17 mouse cellular contexts compared by ENCODE assay signal in the genomic region with DNA sequence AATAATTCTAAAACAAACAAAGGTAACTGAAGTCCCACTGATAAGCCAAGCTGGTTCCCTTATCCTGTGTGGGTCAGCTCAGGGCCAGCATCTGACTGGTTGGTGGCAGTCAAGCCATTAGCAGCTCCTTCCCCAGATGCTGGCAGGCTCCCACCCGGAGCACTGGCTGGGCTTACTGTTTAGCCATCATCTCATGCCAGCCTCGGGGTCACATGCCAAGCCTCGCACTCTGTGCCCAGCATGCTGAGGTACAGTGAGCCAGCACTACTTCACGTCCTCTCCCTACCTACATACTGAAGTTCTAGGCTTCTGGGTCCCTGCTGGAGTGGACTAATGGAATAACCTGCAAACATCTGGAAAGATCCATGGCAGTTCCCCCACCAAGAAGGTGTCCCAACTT. TPM values are rescaled to one million over a fixed set of nuclear protein-coding genes. Genes with fewer than 3 reads are reported as not detected.
"Had no signal": no experiment of that assay in that cellular context is flagged by ENCODE, and none has a peak within 500 bp of the region (broad histone marks: within the 10 kb centered on the region; RNA-seq: fewer than 3 reads in every experiment).

No protein-coding gene starts in this region.

- DNase-seq: kidney, adult 8-10 months; liver, embryonic 13.5 days; lung, adult 18-20 months; retina, postnatal 1 day; right cerebral cortex, postnatal 25 days; thymus, postnatal 36 days had no signal

- H3K4me1 ChIP-seq: limb, embryonic 13.5 days; midbrain, embryonic 12.5 days; neural tube, embryonic 13.5 days had no signal

- H3K27me3 ChIP-seq: limb, embryonic 13.5 days; liver, embryonic 13.5 days; midbrain, embryonic 12.5 days; neural tube, embryonic 13.5 days had no signal

- ATAC-seq: midbrain, embryonic 16.5 days had no signal

- H3K4me3 ChIP-seq: limb, embryonic 13.5 days; liver, embryonic 13.5 days; midbrain, embryonic 12.5 days; neural tube, embryonic 13.5 days had no signal

- H3K27ac ChIP-seq: limb, embryonic 13.5 days; liver, embryonic 13.5 days; midbrain, embryonic 12.5 days; neural tube, embryonic 13.5 days had no signal

RNA-seq across cellular contexts. Expression of gene Pcsk9, which starts 10.6 kb away (rescaled TPM):
- total RNA-seq: megakaryocyte-erythroid progenitor cell, adult 5-6 weeks had no signal

RNA-seq across cellular contexts. Expression of gene Bsnd, which starts 38.6 kb away (rescaled TPM):
- total RNA-seq: layer of hippocampus, postnatal 25 days; left cerebral cortex, adult 8-10 months; left cerebral cortex, postnatal 36 days; megakaryocyte-erythroid progenitor cell, adult 5-6 weeks had no signal
- polyA plus RNA-seq: limb, embryonic 13.5 days; liver, embryonic 13.5 days; lung, embryonic 16.5 days; midbrain, embryonic 12.5 days; midbrain, embryonic 16.5 days; neural tube, embryonic 13.5 days; small intestine, adult 2 months; stomach, embryonic 16.5 days had no signal
